Mouse (Mus musculus) ZHBTc4 (cell line): ENCODE data around the gene Zc3hav1l.

Source experiments
- DNase-seq: peaks from one replicate; pipeline ENCODE4 v3.0.0-alpha.2; 2011; ENCODE audit warnings: low read depth, low spot score

The Zc3hav1l gene

DNA sequence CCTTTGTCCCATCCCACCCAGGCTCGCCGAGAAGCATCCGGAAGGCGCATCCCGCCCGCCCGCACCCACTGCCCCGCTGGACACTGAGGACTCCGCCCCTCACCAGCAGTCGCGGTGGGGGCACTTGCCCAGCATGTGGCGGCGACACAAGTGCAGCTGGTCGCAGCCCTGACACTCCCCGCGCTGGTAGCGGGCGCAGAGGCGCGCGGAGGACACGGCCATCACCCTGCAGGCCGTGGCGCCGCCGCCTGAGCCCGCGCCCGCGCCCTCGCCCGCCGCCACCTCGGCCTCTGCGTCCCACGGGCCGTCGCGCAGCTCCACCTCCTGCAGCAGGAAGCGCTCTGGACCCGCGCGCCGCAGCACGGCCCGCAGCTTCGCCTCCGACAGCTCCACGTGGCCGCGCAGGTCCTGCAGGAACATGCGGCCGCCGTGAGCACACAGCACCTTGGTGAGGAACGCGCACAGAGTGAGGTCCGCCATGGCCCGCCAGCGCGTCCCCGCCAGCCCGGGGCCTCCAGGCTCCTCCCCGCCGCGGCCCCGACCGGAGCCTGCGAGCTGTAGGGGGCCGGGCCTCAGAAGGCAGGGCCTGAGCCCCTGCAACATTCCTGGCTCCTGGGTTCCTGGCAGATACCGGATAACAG is at the start of gene Zc3hav1l:
Zc3hav1l (minus strand) TSS at position 499 of the 641 bp plus-strand sequence.
- peak; percentile 93 for DNase-seq

DNA sequence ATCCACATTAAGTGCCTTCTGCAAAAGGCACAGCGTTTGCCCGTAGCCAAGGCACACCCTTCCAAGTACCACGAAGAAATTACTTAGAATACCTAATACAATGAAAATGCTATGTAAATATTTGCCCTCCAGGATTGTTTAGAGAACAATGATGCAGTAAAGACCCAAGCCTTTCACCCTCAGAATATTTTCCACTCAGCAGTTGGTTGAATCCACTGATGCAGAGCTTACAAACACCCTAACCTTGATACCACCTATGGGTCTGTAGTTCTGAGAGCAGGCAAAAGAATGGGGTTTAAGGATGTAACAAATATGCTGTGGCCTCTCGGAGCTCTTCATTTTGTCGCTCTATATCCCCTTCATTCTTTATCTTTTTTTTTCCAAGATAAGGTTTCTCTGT is 48.8 kb upstream of the Zc3hav1l start:
- no peak for DNase-seq

GRCm38 (mm10) chr6:38345796-38346195 is 46.7 kb upstream of the Zc3hav1l start:
- DNase-seq, result peak; percentile 60

- DNase-seq, result no peak
Observed at GRCm38 (mm10) chr6:38344006-38344670, 45.1 kb upstream of the Zc3hav1l start.

GRCm38 (mm10) chr6:38343581-38343980 is 44.5 kb upstream of the Zc3hav1l start:
- DNase-seq, result no peak

DNA sequence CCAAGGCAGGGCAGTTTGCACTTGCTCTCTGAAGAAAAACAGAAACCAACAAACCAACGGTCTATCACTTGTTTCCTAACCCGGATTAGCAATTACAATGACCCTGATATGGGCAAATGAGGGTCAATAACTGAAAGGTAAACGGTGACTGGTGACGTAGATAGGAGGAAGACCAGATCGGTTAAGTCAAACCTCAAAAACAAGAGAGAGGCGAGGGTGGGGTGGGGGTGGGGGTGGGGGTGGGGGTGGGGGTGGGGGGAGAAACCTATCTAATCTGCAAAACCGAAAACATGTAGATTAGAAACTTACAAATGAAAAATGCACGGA is 43.6 kb upstream of the Zc3hav1l start:
- DNase-seq, result no peak

- no peak for DNase-seq
Observed at GRCm38 (mm10) chr6:38341751-38342665, 42.9 kb upstream of the Zc3hav1l start.

DNA sequence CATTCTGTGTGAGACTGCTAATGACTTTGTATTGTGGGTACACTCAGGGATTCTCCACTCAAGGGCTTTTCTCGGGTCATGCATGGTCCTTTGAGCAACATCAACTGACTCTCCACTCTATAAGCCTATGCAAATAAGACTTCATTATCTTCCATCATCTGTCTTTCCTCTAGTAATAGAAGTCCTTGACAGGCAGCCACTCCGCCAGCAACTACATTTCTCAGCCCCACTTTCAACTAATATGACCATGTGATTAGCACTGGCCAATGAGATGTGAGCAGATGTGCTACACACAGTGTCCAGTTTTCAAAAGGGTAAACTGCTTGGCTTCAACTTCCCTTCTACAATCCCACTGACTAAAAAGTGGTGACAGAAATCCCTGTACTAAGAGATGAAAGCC is 40.0 kb upstream of the Zc3hav1l start:
- DNase-seq, result no peak

DNA sequence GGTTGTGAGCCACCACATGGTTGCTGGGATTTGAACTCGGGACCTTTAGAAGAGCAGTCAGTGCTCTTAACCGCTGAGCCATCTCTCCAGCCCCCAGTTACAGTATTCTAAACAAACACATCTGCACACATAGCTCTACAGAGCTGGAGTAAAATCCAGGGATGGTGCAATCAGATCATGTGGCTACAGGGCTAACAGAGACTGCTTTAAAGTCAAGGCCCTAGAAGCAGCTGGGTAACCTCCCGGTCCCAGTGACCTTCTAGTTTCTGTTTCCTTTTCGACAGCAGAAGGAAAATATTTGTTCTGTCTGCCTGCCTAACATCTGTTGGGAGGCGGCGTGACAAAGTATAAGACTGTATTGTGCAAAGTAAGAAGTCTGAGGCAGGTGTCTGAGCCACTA is 38.9 kb upstream of the Zc3hav1l start:
- no peak for DNase-seq

GRCm38 (mm10) chr6:38337166-38337705 is 38.2 kb upstream of the Zc3hav1l start:
- no peak for DNase-seq

DNA sequence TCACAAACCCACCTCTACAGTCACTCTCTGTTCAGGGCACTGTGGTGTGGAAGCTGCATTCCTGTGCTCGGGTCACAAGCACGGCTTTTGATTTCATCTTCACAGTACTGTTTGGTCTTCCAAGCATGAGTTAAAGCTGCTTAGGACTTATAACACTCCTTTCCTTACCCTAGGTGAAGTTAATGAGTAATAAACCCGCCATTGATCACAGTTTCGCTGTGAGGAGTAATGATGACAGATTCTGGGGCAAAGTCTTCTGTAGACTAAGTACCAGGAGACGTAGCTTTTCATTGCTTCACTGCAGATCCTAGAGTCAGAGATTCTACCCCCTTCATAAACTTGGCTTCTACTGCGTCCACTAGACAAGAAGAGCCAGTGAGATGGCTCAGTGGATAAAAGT is 36.2 kb upstream of the Zc3hav1l start:
- no peak for DNase-seq

GRCm38 (mm10) chr6:38326596-38326995 is 27.5 kb upstream of the Zc3hav1l start:
- peak; percentile 78 for DNase-seq

DNA sequence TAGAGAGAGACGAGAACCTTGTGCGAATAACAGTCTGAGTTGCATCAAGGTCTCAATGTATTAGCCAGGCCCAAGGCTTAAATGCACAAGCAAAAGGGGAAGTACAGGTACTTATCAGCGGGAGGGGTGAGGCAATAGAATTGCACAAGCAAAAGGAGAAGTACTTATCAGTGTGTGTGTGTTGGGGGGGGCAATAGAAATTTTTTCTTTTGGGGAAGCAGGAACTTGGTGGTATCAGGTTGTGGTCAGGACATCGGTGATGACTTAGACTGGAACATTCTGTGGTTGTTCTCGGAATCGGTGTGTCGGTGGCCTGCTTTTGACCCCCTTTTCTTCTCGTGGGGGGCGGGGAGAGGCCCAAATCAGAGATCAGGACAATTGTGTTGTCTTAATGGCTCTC is 21.6 kb upstream of the Zc3hav1l start:
- DNase-seq, result no peak

- DNase-seq, result peak; percentile 22
Observed at GRCm38 (mm10) chr6:38316050-38316449, 17.0 kb upstream of the Zc3hav1l start.

DNA sequence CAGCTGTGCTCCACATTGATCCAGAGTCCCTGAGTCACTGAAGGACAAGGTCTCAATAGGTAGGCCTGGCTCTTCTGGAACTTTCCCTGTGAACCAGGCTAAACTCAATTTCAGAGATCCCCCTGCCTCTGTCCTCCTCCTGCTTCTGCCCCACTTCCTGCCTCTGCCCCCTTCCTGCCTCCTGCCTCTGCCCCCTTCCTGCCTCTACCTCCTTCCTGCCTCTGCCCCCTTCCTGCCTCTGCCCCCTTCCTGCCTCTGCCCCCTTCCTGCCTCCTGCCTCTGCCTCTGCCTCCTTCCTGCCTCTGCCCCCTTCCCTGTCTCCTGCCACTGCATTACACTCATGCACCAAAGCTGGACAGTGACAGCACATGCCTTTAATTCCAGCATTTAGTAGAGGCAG is 10.7 kb upstream of the Zc3hav1l start:
- DNase-seq, result no peak

- peak; percentile 58 for DNase-seq
Observed at GRCm38 (mm10) chr6:38304981-38305380, 5.9 kb upstream of the Zc3hav1l start.

GRCm38 (mm10) chr6:38298246-38298635 is 818 bp downstream of the Zc3hav1l start:
- DNase-seq, result peak; percentile 47

DNA sequence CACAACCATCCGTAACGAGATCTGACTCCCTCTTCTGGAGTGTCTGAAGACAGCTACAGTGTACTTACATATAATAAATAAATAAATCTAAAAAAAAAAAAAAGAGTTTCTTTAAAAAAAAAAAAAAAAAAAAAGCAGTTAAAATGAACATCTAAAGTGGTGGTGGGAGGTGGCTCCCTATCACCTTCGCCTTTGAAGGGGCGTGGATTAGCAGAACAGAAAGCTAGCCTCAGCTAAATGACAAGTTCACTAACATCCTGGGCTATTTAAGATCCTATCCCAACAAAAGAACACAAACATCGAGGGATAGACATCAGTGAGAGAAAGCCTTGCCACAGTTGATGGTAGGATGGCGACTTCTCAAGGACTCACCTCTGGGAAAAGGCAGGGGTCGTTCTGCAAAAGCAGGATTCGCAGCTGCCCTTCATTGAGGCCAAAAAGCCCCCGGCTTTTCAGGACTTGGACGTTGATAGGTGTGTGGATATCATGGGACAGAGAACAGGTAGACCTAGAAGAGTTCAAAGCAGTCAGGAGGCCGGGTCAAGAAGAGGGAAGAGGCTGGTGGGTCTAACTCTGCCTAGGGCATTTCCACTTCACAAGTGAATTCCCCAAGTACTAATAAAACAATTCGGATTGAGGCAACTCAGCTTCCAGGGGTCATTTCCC is 1.3 kb downstream of the Zc3hav1l start:
- DNase-seq, result peak; percentile 18

GRCm38 (mm10) chr6:38293708-38294107 is 5.4 kb downstream of the Zc3hav1l start:
- DNase-seq, result no peak

GRCm38 (mm10) chr6:38292871-38293646 is 6.0 kb downstream of the Zc3hav1l start:
- peak; percentile 82 for DNase-seq

DNA sequence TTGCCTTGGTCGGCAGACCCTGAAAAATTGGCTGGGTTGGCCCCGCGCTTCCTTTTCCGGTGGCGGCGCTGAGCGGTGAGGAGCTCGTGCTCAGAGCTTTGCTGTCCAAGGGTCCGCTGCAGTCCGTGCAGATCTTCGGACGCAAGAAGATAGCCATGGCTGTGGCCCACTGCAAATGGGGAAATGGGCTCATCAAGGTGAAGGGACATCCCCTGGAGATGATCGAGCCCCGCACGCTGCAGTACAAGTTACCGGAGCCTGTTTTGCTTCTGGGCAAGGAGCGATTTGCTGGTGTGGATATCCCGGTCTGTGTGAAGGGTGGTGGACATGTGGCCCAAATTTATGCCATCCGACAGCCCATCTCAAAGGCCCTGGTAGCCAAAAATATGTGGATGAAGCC is 14.6 kb downstream of the Zc3hav1l start:
- no peak for DNase-seq
